Mouse (Mus musculus): ENCODE data around the gene Peli3.

DNA sequence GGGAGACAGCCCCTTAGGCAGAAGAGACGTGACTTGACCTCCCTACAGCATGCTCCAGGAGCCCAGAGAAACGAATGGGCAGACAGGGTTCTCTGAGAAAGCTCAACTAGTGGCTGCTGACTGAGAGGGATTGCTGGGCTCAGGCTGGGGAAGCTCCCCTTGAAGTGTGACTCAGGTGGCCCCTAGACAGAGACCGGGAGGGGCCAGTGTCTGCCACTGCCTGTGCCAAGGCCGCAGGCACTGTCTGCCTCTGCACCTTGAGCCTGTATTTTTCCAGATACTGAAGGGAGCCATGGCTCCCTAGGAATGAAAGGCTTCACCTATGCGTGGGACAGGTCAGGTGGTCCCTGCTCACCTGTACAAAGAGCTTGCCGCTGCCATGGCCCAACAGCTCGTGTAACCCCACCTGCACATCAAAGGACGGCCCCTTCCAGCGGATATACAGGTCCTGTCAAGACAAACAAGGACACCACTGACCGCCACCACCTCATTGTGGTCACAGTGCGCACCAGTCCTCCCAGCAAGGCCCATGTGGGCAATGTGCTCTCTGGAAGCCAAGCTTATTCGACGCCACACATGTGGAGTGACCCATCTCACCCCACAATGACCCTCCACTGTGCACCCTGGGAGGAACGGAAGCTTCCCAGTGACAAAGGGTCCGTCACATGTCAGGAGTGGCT is 26.9 kb downstream of the Peli3 start:
- TF ChIP-seq POLR2A (IDR thresholded peaks at IDR 0.05; ENCODE audit: insufficient read depth, low read length) (no peak), CTCF (IDR thresholded peaks at IDR 0.05; ENCODE audit: low read depth, low read length) (no peak), EP300 (IDR thresholded peaks at IDR 0.05; ENCODE audit: insufficient read depth, low read depth, low read length) (no peak)
